ENCODE assay signal across 11 mouse cellular contexts in the genomic region with DNA sequence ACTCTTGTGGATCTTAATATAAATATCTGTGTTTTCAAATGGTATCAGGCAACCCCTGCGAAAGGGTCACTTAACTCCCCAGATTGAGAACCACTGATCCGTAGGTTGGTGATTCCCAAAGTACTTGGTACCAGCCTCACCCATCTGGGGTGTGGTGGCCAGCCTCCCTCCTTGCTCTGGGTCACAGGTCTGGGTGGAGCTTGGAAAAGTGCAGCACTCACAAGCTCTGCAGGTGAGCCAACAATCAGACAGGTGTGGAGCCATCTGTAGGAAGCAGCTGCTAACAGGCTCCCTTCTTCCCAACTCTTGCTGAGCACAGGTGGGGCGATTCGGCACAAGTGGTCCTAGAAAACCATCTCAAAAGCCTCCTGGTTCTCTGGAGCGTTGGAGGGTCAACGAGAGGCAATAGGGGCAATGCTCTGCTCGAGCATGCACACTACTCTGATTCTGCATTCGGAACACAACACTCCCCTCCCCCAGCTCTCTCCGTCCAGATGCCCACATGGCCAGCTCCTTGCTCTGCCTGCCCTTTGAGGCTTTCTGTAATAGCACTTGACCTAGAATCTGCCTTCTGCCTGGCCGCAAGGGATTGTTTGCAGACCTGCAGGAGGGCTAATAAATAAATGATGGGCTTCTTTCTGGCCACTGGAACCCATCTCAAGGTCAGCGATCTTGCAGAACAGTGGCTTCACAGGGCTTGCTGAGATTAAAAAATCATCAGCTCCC. TPM values are rescaled to one million over a fixed set of nuclear protein-coding genes. Genes with fewer than 3 reads are reported as not detected.
A peak's percentile ranks its signal among the peaks of the same experiment; 100 is the strongest.
DNase-seq lines count a peak whose midpoint lies in the region; ATAC-seq lines count a peak whose summit lies in the region.
"Had no signal": no experiment of that assay in that cellular context is flagged by ENCODE, and none has a peak within 500 bp of the region (broad histone marks: within the 10 kb centered on the region; RNA-seq: fewer than 3 reads in every experiment).

No protein-coding gene starts in this region.

- H3K9ac ChIP-seq in forebrain, embryonic 13.5 days: peak overlapping the region; percentile 30
- no peak overlapping the region for H3K9ac ChIP-seq in neural tube, embryonic 12.5 days

- WGBS in forebrain, embryonic 13.5 days: 40% methylated on average over 11 of the region's 11 CpGs
- 48% methylated on average over 11 of the region's 11 CpGs for WGBS in limb, embryonic 10.5 days
- 47% methylated on average over 11 of the region's 11 CpGs for WGBS in neural tube, embryonic 12.5 days

- H3K4me1 ChIP-seq in forebrain, embryonic 13.5 days: peaks cover 30% of the 10 kb centered on the region
- H3K4me1 ChIP-seq in limb, embryonic 10.5 days: peaks cover 27% of the 10 kb centered on the region
- peaks cover 23% of the 10 kb centered on the region for H3K4me1 ChIP-seq in neural tube, embryonic 12.5 days

- intact Hi-C loops in left cerebral cortex, postnatal 14 days (cut with DNase I): no loop called here

- H3K27me3 ChIP-seq in forebrain, embryonic 13.5 days: no peaks in the 10 kb centered on the region
- no peaks in the 10 kb centered on the region for H3K27me3 ChIP-seq in limb, embryonic 10.5 days (ENCODE audit: low read depth, poor library complexity, severe bottlenecking)
- H3K27me3 ChIP-seq in neural tube, embryonic 12.5 days (replicated peaks): no peaks in the 10 kb centered on the region

- peak overlapping the region; percentile 89 for H3K27ac ChIP-seq in forebrain, embryonic 13.5 days
- no peak overlapping the region; the same call in 1 of the 2 replicates for H3K27ac ChIP-seq in limb, embryonic 10.5 days
- 0 out of 2 replicates have a peak overlapping the region, but pooled peaks have one; percentile 11 for H3K27ac ChIP-seq in neural tube, embryonic 12.5 days
- H3K27ac ChIP-seq: left cerebral cortex, adult 2 months had no signal

- ATAC-seq in forebrain, embryonic 13.5 days: peak; percentile 19; the same call in 1 of the 2 replicates
- no peak for ATAC-seq in neural tube, embryonic 12.5 days (ENCODE audit: low FRiP score, low read depth)
- ATAC-seq in inflammation-experienced regulatory T-cells, adult 6 months: no peak

- H3K36me3 ChIP-seq in forebrain, embryonic 13.5 days (ENCODE audit: poor library complexity, severe bottlenecking): no peaks in the 10 kb centered on the region
- H3K36me3 ChIP-seq in limb, embryonic 10.5 days: no peaks in the 10 kb centered on the region
- H3K36me3 ChIP-seq in neural tube, embryonic 12.5 days: no peaks in the 10 kb centered on the region

- peak; percentile 64 for DNase-seq in embryo, embryonic 11 days
- no peak for DNase-seq in limb, embryonic 10.5 days (ENCODE audit: low spot score)
- DNase-seq in left cerebral cortex, postnatal 14 days (ENCODE audit: low spot score in 2 of 2): no peak
- no peak for DNase-seq in ovary, postnatal 36 days (ENCODE audit: low spot score)
- DNase-seq: heart, adult 11 months; kidney, adult 11 months; lung, adult 2 months had no signal

- peak overlapping the region; percentile 44 for H3K4me2 ChIP-seq in forebrain, embryonic 13.5 days
- H3K4me2 ChIP-seq in neural tube, embryonic 12.5 days (replicated peaks): peak overlapping the region; percentile 41

- H3K4me3 ChIP-seq in forebrain, embryonic 13.5 days: no peak overlapping the region
- 0 out of 2 replicates have a peak overlapping the region, but pooled peaks have one; percentile 8 for H3K4me3 ChIP-seq in limb, embryonic 10.5 days
- H3K4me3 ChIP-seq in neural tube, embryonic 12.5 days: no peak overlapping the region
- H3K4me3 ChIP-seq: left cerebral cortex, adult 2 months had no signal

- H3K9me3 ChIP-seq in forebrain, embryonic 13.5 days (replicated peaks): no peaks in the 10 kb centered on the region
- H3K9me3 ChIP-seq in limb, embryonic 10.5 days (replicated peaks): no peaks in the 10 kb centered on the region
- H3K9me3 ChIP-seq in neural tube, embryonic 12.5 days: no peaks in the 10 kb centered on the region

RNA-seq across cellular contexts. Expression of a gene that starts 58.2 kb away (rescaled TPM):
- 12.5 and 14.9 TPM in 2 replicates for polyA plus RNA-seq in forebrain, embryonic 13.5 days (2015; fragmentation: Nextera tagmentation; extraction: Ambion mirVana)
- polyA plus RNA-seq in limb, embryonic 10.5 days (2016; fragmentation: Nextera tagmentation; extraction: Ambion mirVana): 22.9 and 27.5 TPM in 2 replicates
- 17.3 and 21.9 TPM in 2 replicates for polyA plus RNA-seq in neural tube, embryonic 12.5 days (2016; fragmentation: Nextera tagmentation; extraction: Ambion mirVana)
- 10 to 100 TPM; 27.2 to 28.7 TPM for total RNA-seq in left cerebral cortex, postnatal 14 days (2021)
- 1 to 10 TPM; 3.4 to 5.0 (median 4.3) TPM for polyA plus RNA-seq in inflammation-experienced regulatory T-cells, adult 6 months (2017; shearing (Covaris generic))
